Mouse (Mus musculus) heart, adult 2 months (tissue): ENCODE data around the gene Sult1e1.

Experiments used
- CTCF ChIP-seq: fragments of 200-600 bp; IDR thresholded peaks from 2 replicates; pipeline ENCODE4 v1.8.1; 2022; ENCODE audit warnings: antibody characterized with exemption, mild to moderate bottlenecking, moderate library complexity
- EP300 ChIP-seq: fragments of 200-500 bp; IDR thresholded peaks from 2 replicates; pipeline ENCODE4 v1.6.1; 2011; ENCODE audit warnings: low read depth, low read length, control low read depth; ENCODE audit not compliant: insufficient read depth
- POLR2A ChIP-seq: fragments of 200-500 bp; IDR thresholded peaks from 2 replicates; pipeline ENCODE4 v1.6.1; 2011; ENCODE audit warnings: mild to moderate bottlenecking, low read depth, low read length, control low read depth; ENCODE audit not compliant: insufficient read depth

DNA sequence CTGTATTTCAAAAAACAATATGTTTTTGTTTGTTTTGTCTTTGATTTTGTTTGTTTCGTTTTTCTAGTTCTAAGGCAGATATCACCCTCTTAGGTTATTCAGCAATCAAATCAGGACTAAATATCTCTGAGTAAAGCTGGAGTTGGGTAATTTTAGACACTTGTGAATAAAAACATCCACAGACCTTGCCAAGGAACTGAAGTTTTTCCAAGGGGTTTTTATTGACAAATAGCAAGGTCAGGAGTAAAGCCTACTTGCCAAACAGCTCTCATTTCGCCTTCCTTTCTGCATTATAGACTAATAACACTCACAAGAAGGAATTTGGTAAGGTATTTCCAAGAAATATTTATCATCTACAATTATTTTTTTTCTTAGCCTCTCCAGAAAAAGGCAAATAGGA, 6.5 kb upstream of the Sult1e1 start:
- TF ChIP-seq POLR2A: no peak
- TF ChIP-seq EP300: no peak
- no peak for TF ChIP-seq CTCF
